9 mouse cellular contexts compared by ENCODE assay signal in the genomic region with DNA sequence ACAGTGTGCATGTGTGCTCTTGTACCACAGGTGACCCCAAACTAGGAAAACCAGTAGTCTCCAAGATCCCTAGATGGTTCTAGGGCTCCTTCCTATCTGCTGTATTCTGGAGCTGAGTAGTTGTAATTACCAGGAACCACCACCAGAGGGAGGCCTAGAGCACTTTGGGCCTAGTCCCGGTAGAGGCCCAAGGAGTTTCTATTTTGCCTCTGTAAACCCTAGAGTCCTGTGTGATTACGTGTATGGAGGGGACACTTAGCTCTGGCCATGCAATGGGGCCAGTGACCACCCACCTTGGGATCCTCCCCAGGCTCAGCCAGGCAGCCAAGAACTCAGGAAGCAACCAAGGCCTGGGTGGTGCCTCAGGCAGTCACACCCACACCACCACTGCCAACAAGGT. TPM values are rescaled to one million over a fixed set of nuclear protein-coding genes. Genes with fewer than 3 reads are reported as not detected.
DNase-seq lines count a peak whose midpoint lies in the region; ATAC-seq and TF ChIP-seq lines count a peak whose summit lies in the region.
"Had no signal": no experiment of that assay in that cellular context is flagged by ENCODE, and none has a peak within 500 bp of the region (broad histone marks: within the 10 kb centered on the region; RNA-seq: fewer than 3 reads in every experiment).

No protein-coding gene starts in this region.

- no peak overlapping the region for H3K9ac ChIP-seq in neural tube, embryonic 15.5 days (replicated peaks)

- H3K27ac ChIP-seq in embryonic facial prominence, embryonic 10.5 days (replicated peaks): peak overlapping the region; percentile 42; the same call in 1 of the 2 replicates
- no peak overlapping the region for H3K27ac ChIP-seq in neural tube, embryonic 15.5 days (replicated peaks)

- peak; percentile 81 for DNase-seq in CD4-positive helper T cell, adult 2 months (ENCODE audit: low read depth, low spot score)
- DNase-seq in adrenal gland, postnatal 10 days: peak; percentile 92
- peak; percentile 81 for DNase-seq in embryonic facial prominence, embryonic 10.5 days (ENCODE audit: low spot score)
- DNase-seq in heart, adult 9 months (ENCODE audit: low spot score in 2 of 2): peak; percentile 71 to 78
- DNase-seq in kidney, postnatal 10 days: peak; percentile 90
- DNase-seq in lung, adult 2 months: peak; percentile 79
- peak; percentile 79 for DNase-seq in thymus, postnatal 0 days (ENCODE audit: low spot score)

- H3K36me3 ChIP-seq in embryonic facial prominence, embryonic 10.5 days (replicated peaks): peaks cover 66% of the 10 kb centered on the region
- H3K36me3 ChIP-seq in neural tube, embryonic 15.5 days: no peaks in the 10 kb centered on the region

- 0 out of 2 replicates have a peak, but pooled peaks cover 24% of the 10 kb centered on the region for H3K27me3 ChIP-seq in embryonic facial prominence, embryonic 10.5 days (replicated peaks; ENCODE audit: low read depth, poor library complexity, severe bottlenecking)
- peaks cover 29% of the 10 kb centered on the region for H3K27me3 ChIP-seq in neural tube, embryonic 15.5 days (replicated peaks)

- no peak overlapping the region for H3K4me3 ChIP-seq in embryonic facial prominence, embryonic 10.5 days
- H3K4me3 ChIP-seq in lung, adult 2 months (replicated peaks; ENCODE audit: extremely low read depth, low read depth, low read length): no peak overlapping the region
- H3K4me3 ChIP-seq in neural tube, embryonic 15.5 days (replicated peaks): no peak overlapping the region

- no peaks in the 10 kb centered on the region for H3K9me3 ChIP-seq in embryonic facial prominence, embryonic 10.5 days
- H3K9me3 ChIP-seq in neural tube, embryonic 15.5 days (replicated peaks): no peaks in the 10 kb centered on the region

- no peak for TF ChIP-seq POLR2A in lung, adult 2 months (IDR thresholded peaks at IDR 0.05; ENCODE audit: borderline replicate concordance, extremely low read depth, low read depth, low read length)

- ATAC-seq in neural tube, embryonic 15.5 days (ENCODE audit: low FRiP score): peak; percentile 25; the same call in 1 of the 2 replicates

- 9% methylated on average over 2 of the region's 2 CpGs for WGBS in embryonic facial prominence, embryonic 10.5 days
- WGBS in lung, adult 2 months: 4% methylated on average over 2 of the region's 2 CpGs
- 3% methylated on average over 2 of the region's 2 CpGs for WGBS in neural tube, embryonic 15.5 days

- TF ChIP-seq CTCF in lung, adult 2 months (IDR thresholded peaks at IDR 0.05; ENCODE audit: insufficient read depth, low read length): peak; percentile 86

- peaks cover 37% of the 10 kb centered on the region for H3K4me1 ChIP-seq in embryonic facial prominence, embryonic 10.5 days
- peaks cover 3% of the 10 kb centered on the region for H3K4me1 ChIP-seq in lung, adult 2 months (ENCODE audit: control insufficient read depth, insufficient read depth, low read length)
- H3K4me1 ChIP-seq in neural tube, embryonic 15.5 days: peaks cover 21% of the 10 kb centered on the region

- H3K4me2 ChIP-seq in neural tube, embryonic 15.5 days: no peak overlapping the region

RNA-seq across cellular contexts. Expression of a gene that starts 3.7 kb away (rescaled TPM):
- total RNA-seq in adrenal gland, postnatal 10 days (2021): 10 to 100 TPM; 11.7 to 17.1 TPM
- 35.6 and 36.1 TPM in 2 replicates for polyA plus RNA-seq in embryonic facial prominence, embryonic 10.5 days (2016; fragmentation: Nextera tagmentation; extraction: Ambion mirVana)
- 77.8 and 92.6 TPM in 2 replicates for polyA plus RNA-seq in lung, adult 2 months (2012; rRNA removed)
- 3.7 and 16.9 TPM in 2 replicates for polyA plus RNA-seq in neural tube, embryonic 15.5 days (2015; fragmentation: Nextera tagmentation; extraction: Ambion mirVana)
- 27.7 and 39.1 TPM in 2 replicates for polyA plus RNA-seq in thymus, postnatal 0 days (2015; fragmentation: Nextera tagmentation; extraction: Ambion mirVana)

RNA-seq across cellular contexts. Expression of a gene that starts 3.8 kb away (rescaled TPM):
- not detected for total RNA-seq in adrenal gland, postnatal 10 days (2021)
- polyA plus RNA-seq in embryonic facial prominence, embryonic 10.5 days (2016; fragmentation: Nextera tagmentation; extraction: Ambion mirVana): 0.34 and 0.74 TPM in 2 replicates
- polyA plus RNA-seq in lung, adult 2 months (2012; rRNA removed): 0.04 TPM in 1 of 2 replicates, not detected in the other
- polyA plus RNA-seq in neural tube, embryonic 15.5 days (2015; fragmentation: Nextera tagmentation; extraction: Ambion mirVana): not detected in 2 replicates
- polyA plus RNA-seq in thymus, postnatal 0 days (2015; fragmentation: Nextera tagmentation; extraction: Ambion mirVana): 0.10 and 0.32 TPM in 2 replicates
- polyA plus RNA-seq: gonadal fat pad, adult 2 months had no signal

RNA-seq across cellular contexts. Expression of a gene that starts 10.5 kb away (rescaled TPM):
- 1 to 10 TPM; 5.2 to 6.1 TPM for total RNA-seq in adrenal gland, postnatal 10 days (2021)
- polyA plus RNA-seq in embryonic facial prominence, embryonic 10.5 days (2016; fragmentation: Nextera tagmentation; extraction: Ambion mirVana): 32.6 and 36.5 TPM in 2 replicates
- 3.5 and 4.2 TPM in 2 replicates for polyA plus RNA-seq in lung, adult 2 months (2012; rRNA removed)
- polyA plus RNA-seq in neural tube, embryonic 15.5 days (2015; fragmentation: Nextera tagmentation; extraction: Ambion mirVana): 64.2 and 76.9 TPM in 2 replicates
- polyA plus RNA-seq in thymus, postnatal 0 days (2015; fragmentation: Nextera tagmentation; extraction: Ambion mirVana): 16.3 and 16.5 TPM in 2 replicates

RNA-seq across cellular contexts. Expression of a gene that starts 23.3 kb away (rescaled TPM):
- 100 to 1,000 TPM; 601 to 606 TPM for total RNA-seq in adrenal gland, postnatal 10 days (2021)
- 241 and 316 TPM in 2 replicates for polyA plus RNA-seq in embryonic facial prominence, embryonic 10.5 days (2016; fragmentation: Nextera tagmentation; extraction: Ambion mirVana)
- polyA plus RNA-seq in lung, adult 2 months (2012; rRNA removed): 250 and 251 TPM in 2 replicates
- 218 and 380 TPM in 2 replicates for polyA plus RNA-seq in neural tube, embryonic 15.5 days (2015; fragmentation: Nextera tagmentation; extraction: Ambion mirVana)
- 598 and 732 TPM in 2 replicates for polyA plus RNA-seq in thymus, postnatal 0 days (2015; fragmentation: Nextera tagmentation; extraction: Ambion mirVana)

RNA-seq across cellular contexts. Expression of a gene that starts 26.3 kb away (rescaled TPM):
- total RNA-seq in adrenal gland, postnatal 10 days (2021): 10 to 100 TPM; 48.8 to 50.6 TPM
- polyA plus RNA-seq in embryonic facial prominence, embryonic 10.5 days (2016; fragmentation: Nextera tagmentation; extraction: Ambion mirVana): 52.0 and 53.5 TPM in 2 replicates
- 113 and 121 TPM in 2 replicates for polyA plus RNA-seq in lung, adult 2 months (2012; rRNA removed)
- polyA plus RNA-seq in neural tube, embryonic 15.5 days (2015; fragmentation: Nextera tagmentation; extraction: Ambion mirVana): 42.6 and 44.1 TPM in 2 replicates
- 42.4 and 42.5 TPM in 2 replicates for polyA plus RNA-seq in thymus, postnatal 0 days (2015; fragmentation: Nextera tagmentation; extraction: Ambion mirVana)
